Mouse (Mus musculus) ovary, postnatal 14 days (tissue): ENCODE data around the gene Olfr1272.
"Not testable (repeated sequence)": the region's sequence is repeated elsewhere in the genome, so short reads cannot be mapped to it uniquely, and the experiment has no call there.

ENCODE experiments used
- DNase-seq: peaks from one replicate; pipeline ENCODE4 v3.0.0; 2022; ENCODE audit warnings: low spot score

Gene Olfr1272

GRCm38 (mm10) chr2:90292741-90293140 is at the start of gene Olfr1272:
Gene Olfr1272 (minus strand): TSS chr2:90292841.
- no peak for DNase-seq

- DNase-seq: not testable (repeated sequence)
These were observed 29.3 kb upstream of the Olfr1272 start, which contains the start of gene Gm13769 for GRCm38 (mm10) chr2:90321900-90322299. Gene Gm13769 (plus strand): TSS chr2:90322200.

GRCm38 (mm10) chr2:90270932-90271331 is 21.7 kb downstream of the Olfr1272 start, which contains the start of gene Olfr1271:
Gene Olfr1271 (minus strand): TSS chr2:90271032.
- DNase-seq: no peak

GRCm38 (mm10) chr2:90257492-90257891 is 35.1 kb downstream of the Olfr1272 start, which contains the start of gene Olfr142:
Gene Olfr142 (minus strand): TSS chr2:90257592.
- DNase-seq: no peak
